Mouse (Mus musculus) limb, embryonic 15.5 days (tissue): ENCODE measurements at regions not wholly inside any gene's neighbourhood (a gene's known extent, or its start where the extent isn't known, plus 50 kb on each side); places are given as distances from the start of the nearest gene placed in this dataset.

Source experiments
- ATAC-seq: fragments of 200-750 bp; cut with Nextera tagmentation; 2 replicates; pipeline ENCODE4 v1.8.0; 2017; ENCODE audit warnings: low read depth, moderate TSS enrichment; ENCODE audit not compliant: insufficient number of reproducible peaks, low FRiP score, low TSS enrichment
- H3K27ac ChIP-seq: fragments of 300-500 bp; sonication (generic); 2 replicates; pipeline ENCODE4 v1.5.1; 2015; ENCODE audit warnings: moderate library complexity, mild to moderate bottlenecking, inconsistent platforms
- H3K27me3 ChIP-seq: fragments of 300-500 bp; sonication (generic); 2 replicates; pipeline ENCODE4 v1.6.1; 2015; ENCODE audit warnings: inconsistent platforms
- H3K36me3 ChIP-seq: fragments of 300-500 bp; sonication (generic); 2 replicates; pipeline ENCODE4 v1.6.1; 2015; ENCODE audit warnings: inconsistent platforms
- H3K4me1 ChIP-seq: fragments of 300-500 bp; sonication (generic); 2 replicates; pipeline ENCODE4 v1.6.1; 2015; ENCODE audit warnings: inconsistent platforms
- H3K4me2 ChIP-seq: fragments of 300-500 bp; sonication (generic); 2 replicates; pipeline ENCODE4 v1.6.1; 2015; ENCODE audit warnings: mild to moderate bottlenecking, inconsistent platforms
- H3K4me3 ChIP-seq: fragments of 300-500 bp; sonication (generic); 2 replicates; pipeline ENCODE4 v1.5.1; 2015; ENCODE audit warnings: mild to moderate bottlenecking, inconsistent platforms
- H3K9ac ChIP-seq: fragments of 300-500 bp; sonication (generic); 2 replicates; pipeline ENCODE4 v1.6.1; 2015; ENCODE audit warnings: inconsistent platforms
- H3K9me3 ChIP-seq: fragments of 300-500 bp; sonication (generic); 2 replicates; pipeline ENCODE4 v1.6.1; 2016; ENCODE audit warnings: inconsistent platforms
- WGBS: fragments of 180-500 bp; shearing (Covaris S2); methylation state at CpG from one replicate; pipeline ENCODE4 v1.1.7; 2015; 5-methylcytosine and 5-hydroxymethylcytosine counted together

- 57% methylated on average over 3 of the region's 3 CpGs for WGBS
- Histone ChIP-seq H3K9me3 (no peaks in the 10 kb centered on the region), H3K9ac (no peak overlapping the region), H3K4me3 (no peak overlapping the region), H3K27me3 (no peaks in the 10 kb centered on the region), H3K4me2 (no peak overlapping the region), H3K4me1 (no peaks in the 10 kb centered on the region), H3K27ac (no peak overlapping the region), H3K36me3 (no peaks in the 10 kb centered on the region)
- no peak for ATAC-seq
These were observed 305.8 kb downstream of the Inhba start for GRCm38 (mm10) chr13:16317412-16317811.

GRCm38 (mm10) chr13:16320392-16320791 lies 308.7 kb downstream of the Inhba start:
- Histone ChIP-seq H3K27me3 (no peaks in the 10 kb centered on the region), H3K27ac (no peak overlapping the region), H3K4me2 (no peak overlapping the region), H3K9ac (no peak overlapping the region), H3K4me3 (no peak overlapping the region), H3K36me3 (no peaks in the 10 kb centered on the region), H3K4me1 (no peaks in the 10 kb centered on the region), H3K9me3 (no peaks in the 10 kb centered on the region)
- WGBS = 84% methylated on average over 4 of the region's 4 CpGs
- ATAC-seq = no peak

GRCm38 (mm10) chr13:16325661-16326060 lies 314.0 kb downstream of the Inhba start:
- Histone ChIP-seq H3K36me3 (no peaks in the 10 kb centered on the region), H3K4me1 (no peaks in the 10 kb centered on the region), H3K9ac (no peak overlapping the region), H3K9me3 (no peaks in the 10 kb centered on the region), H3K4me3 (no peak overlapping the region), H3K4me2 (no peak overlapping the region), H3K27ac (no peak overlapping the region), H3K27me3 (no peaks in the 10 kb centered on the region)
- no peak for ATAC-seq
- WGBS = 82% methylated on average over 2 of the region's 2 CpGs

GRCm38 (mm10) chr13:16341727-16342126 lies 330.1 kb downstream of the Inhba start:
- Histone ChIP-seq H3K9me3 (no peaks in the 10 kb centered on the region), H3K27me3 (no peaks in the 10 kb centered on the region), H3K4me3 (no peak overlapping the region), H3K36me3 (no peaks in the 10 kb centered on the region), H3K9ac (no peak overlapping the region), H3K4me1 (0 out of 2 replicates have a peak, but pooled peaks cover 2% of the 10 kb centered on the region), H3K4me2 (no peak overlapping the region), H3K27ac (no peak overlapping the region)
- no peak for ATAC-seq
- WGBS = 85% methylated on average over 1 of the region's 1 CpGs

GRCm38 (mm10) chr13:16342171-16342570 lies 330.5 kb downstream of the Inhba start:
- H3K9ac ChIP-seq = no peak overlapping the region

GRCm38 (mm10) chr13:16343280-16343945 lies 331.8 kb downstream of the Inhba start:
- Histone ChIP-seq H3K9me3 (no peaks in the 10 kb centered on the region), H3K4me1 (0 out of 2 replicates have a peak, but pooled peaks cover 2% of the 10 kb centered on the region), H3K4me2 (no peak overlapping the region), H3K36me3 (no peaks in the 10 kb centered on the region), H3K4me3 (no peak overlapping the region), H3K27ac (no peak overlapping the region), H3K27me3 (no peaks in the 10 kb centered on the region), H3K9ac (no peak overlapping the region)
- ATAC-seq = no peak
- 66% methylated on average over 4 of the region's 4 CpGs for WGBS

More at GRCm38 (mm10) chr13:16342171-16342570, 330.5 kb downstream of the Inhba start:
- no peaks in the 10 kb centered on the region for H3K9me3 ChIP-seq
- H3K27ac ChIP-seq = no peak overlapping the region
- H3K4me1 ChIP-seq = 0 out of 2 replicates have a peak, but pooled peaks cover 2% of the 10 kb centered on the region
- H3K4me3 ChIP-seq = no peak overlapping the region
- no peaks in the 10 kb centered on the region for H3K27me3 ChIP-seq
- ATAC-seq = no peak
- H3K36me3 ChIP-seq = no peaks in the 10 kb centered on the region
- 76% methylated on average over 4 of the region's 4 CpGs for WGBS
- no peak overlapping the region for H3K4me2 ChIP-seq

GRCm38 (mm10) chr13:16349353-16349752 lies 337.7 kb downstream of the Inhba start:
- no peak for ATAC-seq
- Histone ChIP-seq H3K4me2 (no peak overlapping the region), H3K36me3 (no peaks in the 10 kb centered on the region), H3K27ac (no peak overlapping the region), H3K9ac (no peak overlapping the region), H3K4me3 (no peak overlapping the region), H3K9me3 (no peaks in the 10 kb centered on the region), H3K27me3 (no peaks in the 10 kb centered on the region), H3K4me1 (no peaks in the 10 kb centered on the region)
- 10% methylated on average over 1 of the region's 1 CpGs for WGBS

- Histone ChIP-seq H3K36me3 (no peaks in the 10 kb centered on the region), H3K4me3 (no peak overlapping the region), H3K27me3 (no peaks in the 10 kb centered on the region), H3K9ac (no peak overlapping the region), H3K27ac (no peak overlapping the region), H3K4me1 (no peaks in the 10 kb centered on the region), H3K4me2 (no peak overlapping the region), H3K9me3 (no peaks in the 10 kb centered on the region)
- 87% methylated on average over 3 of the region's 3 CpGs for WGBS
- no peak for ATAC-seq
These were observed 338.4 kb downstream of the Inhba start for GRCm38 (mm10) chr13:16350061-16350460.

- 80% methylated on average over 1 of the region's 1 CpGs for WGBS
- no peaks in the 10 kb centered on the region for H3K36me3 ChIP-seq
- H3K9me3 ChIP-seq = no peaks in the 10 kb centered on the region
- no peak overlapping the region for H3K4me3 ChIP-seq
- ATAC-seq = no peak
- no peaks in the 10 kb centered on the region for H3K4me1 ChIP-seq
- no peak overlapping the region for H3K9ac ChIP-seq
- no peak overlapping the region for H3K4me2 ChIP-seq
- H3K27me3 ChIP-seq = no peaks in the 10 kb centered on the region
- no peak overlapping the region for H3K27ac ChIP-seq
These were observed 343.7 kb downstream of the Inhba start for GRCm38 (mm10) chr13:16355316-16355715.

GRCm38 (mm10) chr13:16379492-16379891 lies 367.8 kb downstream of the Inhba start:
- Histone ChIP-seq H3K4me2 (no peak overlapping the region), H3K27ac (no peak overlapping the region), H3K4me1 (no peaks in the 10 kb centered on the region), H3K36me3 (no peaks in the 10 kb centered on the region), H3K4me3 (no peak overlapping the region), H3K9ac (no peak overlapping the region), H3K27me3 (no peaks in the 10 kb centered on the region), H3K9me3 (no peaks in the 10 kb centered on the region)
- WGBS = 72% methylated on average over 5 of the region's 5 CpGs
- ATAC-seq = no peak

- H3K9me3 ChIP-seq = no peaks in the 10 kb centered on the region
- no peak overlapping the region for H3K27ac ChIP-seq
- no peak overlapping the region for H3K4me3 ChIP-seq
- no peaks in the 10 kb centered on the region for H3K4me1 ChIP-seq
- no peak overlapping the region for H3K9ac ChIP-seq
- ATAC-seq = no peak
- no peaks in the 10 kb centered on the region for H3K36me3 ChIP-seq
- 87% methylated on average over 2 of the region's 2 CpGs for WGBS
- H3K27me3 ChIP-seq = no peaks in the 10 kb centered on the region
- no peak overlapping the region for H3K4me2 ChIP-seq
These were observed 368.3 kb downstream of the Inhba start for GRCm38 (mm10) chr13:16379949-16380348.

GRCm38 (mm10) chr13:16382936-16383511 lies 371.4 kb downstream of the Inhba start:
- Histone ChIP-seq H3K27me3 (no peaks in the 10 kb centered on the region), H3K4me1 (no peaks in the 10 kb centered on the region), H3K4me3 (no peak overlapping the region), H3K9me3 (no peaks in the 10 kb centered on the region), H3K36me3 (no peaks in the 10 kb centered on the region), H3K4me2 (no peak overlapping the region), H3K9ac (no peak overlapping the region), H3K27ac (no peak overlapping the region)
- 58% methylated on average over 5 of the region's 5 CpGs for WGBS
- no peak for ATAC-seq
